In the genomic region with DNA sequence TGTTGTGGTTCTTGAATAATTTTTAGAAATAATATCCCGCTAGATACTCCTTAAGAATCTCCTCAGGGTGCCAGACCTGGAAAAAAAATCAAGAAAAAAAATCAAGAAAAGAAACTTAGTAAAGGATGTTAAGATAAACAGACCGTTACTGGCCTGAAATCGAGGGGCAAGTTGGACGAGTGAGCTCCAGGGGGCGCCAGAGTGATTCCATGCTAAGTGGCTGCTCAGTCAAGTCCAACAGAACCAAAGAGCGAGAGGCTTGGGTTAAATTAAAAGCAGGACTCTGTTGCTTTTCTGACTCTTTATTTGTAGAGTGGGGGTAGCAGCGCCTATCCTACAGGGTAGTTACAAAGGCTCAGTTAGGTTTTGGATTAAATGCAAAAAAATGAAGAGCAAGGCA, we compare ENCODE assay signal across 10 mouse cellular contexts. TPM values are rescaled to one million over a fixed set of nuclear protein-coding genes. Genes with fewer than 3 reads are reported as not detected.
DNase-seq lines count a peak whose midpoint lies in the region; ATAC-seq and TF ChIP-seq lines count a peak whose summit lies in the region.
"Had no signal": no experiment of that assay in that cellular context is flagged by ENCODE, and none has a peak within 500 bp of the region (broad histone marks: within the 10 kb centered on the region; RNA-seq: fewer than 3 reads in every experiment).

No protein-coding gene starts in this region.

- H3K4me1 ChIP-seq in hindbrain, embryonic 14.5 days (replicated peaks; ENCODE audit: control insufficient read depth, insufficient read depth, low read length) = peaks cover 4% of the 10 kb centered on the region; the same call in 1 of the 2 replicates
- H3K4me1 ChIP-seq in hindbrain, embryonic 16.5 days (ENCODE audit: control insufficient read depth, insufficient read depth, low read depth, low read length) = no peaks in the 10 kb centered on the region
- no peaks in the 10 kb centered on the region for H3K4me1 ChIP-seq in liver, postnatal 0 days (ENCODE audit: insufficient read depth)
- H3K4me1 ChIP-seq: megakaryocyte, embryonic 14.5 days had no signal

- H3K9ac ChIP-seq in hindbrain, embryonic 14.5 days = no peak overlapping the region
- no peak overlapping the region for H3K9ac ChIP-seq in hindbrain, embryonic 16.5 days (ENCODE audit: low read depth, low read length)
- H3K9ac ChIP-seq in liver, postnatal 0 days (replicated peaks) = no peak overlapping the region
- H3K9ac ChIP-seq: embryonic facial prominence, embryonic 13.5 days had no signal

- WGBS in hindbrain, embryonic 14.5 days = 37% methylated on average over 7 of the region's 7 CpGs
- 32% methylated on average over 7 of the region's 7 CpGs for WGBS in hindbrain, embryonic 16.5 days
- WGBS in liver, postnatal 0 days (ENCODE audit: insufficient replicate concordance) = 23% methylated on average over 7 of the region's 7 CpGs

- no peak for ATAC-seq in hindbrain, embryonic 14.5 days (ENCODE audit: low FRiP score)
- ATAC-seq in hindbrain, embryonic 16.5 days = no peak
- ATAC-seq in liver, postnatal 0 days = no peak

- peak; percentile 65 for DNase-seq in hindbrain, embryonic 14.5 days (ENCODE audit: low spot score)
- DNase-seq in adrenal gland, adult (ENCODE audit: inconsistent age in 2 of 2, low spot score in 1 of 2) = peak; percentile 60 to 90
- DNase-seq in embryo, embryonic 10.5 days (ENCODE audit: low spot score) = peak; percentile 71
- DNase-seq in kidney, postnatal 25 days = peak; percentile 63 to 83
- DNase-seq in liver, postnatal 0 days = peak; percentile 65
- DNase-seq in right cerebral cortex, postnatal 36 days (ENCODE audit: low spot score in 2 of 2) = peak; percentile 30 to 49
- no peak for DNase-seq in T-cell, adult 2 months (ENCODE audit: low spot score)

- no peak overlapping the region for H3K4me2 ChIP-seq in hindbrain, embryonic 14.5 days (replicated peaks)
- H3K4me2 ChIP-seq in hindbrain, embryonic 16.5 days (ENCODE audit: low read length) = no peak overlapping the region
- H3K4me2 ChIP-seq in liver, postnatal 0 days (ENCODE audit: low read depth, low read length) = no peak overlapping the region
- H3K4me2 ChIP-seq: embryonic facial prominence, embryonic 13.5 days had no signal

- TF ChIP-seq EP300 in liver, postnatal 0 days (IDR thresholded peaks at IDR 0.05; ENCODE audit: low read depth) = no peak

- no peaks in the 10 kb centered on the region for H3K27me3 ChIP-seq in hindbrain, embryonic 14.5 days (ENCODE audit: control insufficient read depth, insufficient read depth, low read length)
- no peaks in the 10 kb centered on the region for H3K27me3 ChIP-seq in hindbrain, embryonic 16.5 days (replicated peaks; ENCODE audit: control insufficient read depth, insufficient read depth, low read length)
- no peaks in the 10 kb centered on the region for H3K27me3 ChIP-seq in liver, postnatal 0 days (ENCODE audit: insufficient read depth, low read length)
- H3K27me3 ChIP-seq: embryonic facial prominence, embryonic 13.5 days; megakaryocyte, embryonic 14.5 days had no signal

- peak; percentile 68 for TF ChIP-seq CTCF in liver, postnatal 0 days (IDR thresholded peaks at IDR 0.05; ENCODE audit: low read depth)

- H3K27ac ChIP-seq in hindbrain, embryonic 14.5 days = no peak overlapping the region
- no peak overlapping the region for H3K27ac ChIP-seq in hindbrain, embryonic 16.5 days (ENCODE audit: low read depth, low read length)
- no peak overlapping the region for H3K27ac ChIP-seq in liver, postnatal 0 days (ENCODE audit: low read depth)
- H3K27ac ChIP-seq: embryonic facial prominence, embryonic 13.5 days had no signal

- H3K9me3 ChIP-seq in hindbrain, embryonic 14.5 days (ENCODE audit: control insufficient read depth, low read length) = no peaks in the 10 kb centered on the region
- H3K9me3 ChIP-seq in hindbrain, embryonic 16.5 days (ENCODE audit: control insufficient read depth, low read length) = no peaks in the 10 kb centered on the region
- no peaks in the 10 kb centered on the region for H3K9me3 ChIP-seq in liver, postnatal 0 days (ENCODE audit: low read length)
- H3K9me3 ChIP-seq: embryonic facial prominence, embryonic 13.5 days; megakaryocyte, embryonic 14.5 days had no signal

- H3K4me3 ChIP-seq in hindbrain, embryonic 14.5 days (replicated peaks; ENCODE audit: low read length) = no peak overlapping the region
- H3K4me3 ChIP-seq in hindbrain, embryonic 16.5 days (ENCODE audit: low read length) = no peak overlapping the region
- H3K4me3 ChIP-seq in liver, postnatal 0 days (ENCODE audit: low read depth, low read length) = no peak overlapping the region
- H3K4me3 ChIP-seq: embryonic facial prominence, embryonic 13.5 days; megakaryocyte, embryonic 14.5 days had no signal

- no peaks in the 10 kb centered on the region for H3K36me3 ChIP-seq in hindbrain, embryonic 14.5 days (replicated peaks; ENCODE audit: control insufficient read depth, insufficient read depth)
- H3K36me3 ChIP-seq in hindbrain, embryonic 16.5 days (ENCODE audit: control insufficient read depth, insufficient read depth, low read length) = no peaks in the 10 kb centered on the region
- H3K36me3 ChIP-seq in liver, postnatal 0 days (replicated peaks; ENCODE audit: insufficient read depth, low read length) = no peaks in the 10 kb centered on the region
- H3K36me3 ChIP-seq: embryonic facial prominence, embryonic 13.5 days had no signal

RNA-seq across cellular contexts. Expression of a gene that starts 3.5 kb away (rescaled TPM):
- polyA plus RNA-seq in hindbrain, embryonic 14.5 days (2014; fragmentation: Nextera tagmentation; extraction: Ambion mirVana) = not detected in 2 replicates
- polyA plus RNA-seq in hindbrain, embryonic 16.5 days (2015; fragmentation: Nextera tagmentation; extraction: Ambion mirVana) = not detected in 2 replicates
- polyA plus RNA-seq in liver, postnatal 0 days (2015; fragmentation: Nextera tagmentation; extraction: Ambion mirVana) = not detected in 2 replicates
- polyA plus RNA-seq: embryonic facial prominence, embryonic 13.5 days had no signal
